Mouse (Mus musculus) forebrain, embryonic 15.5 days (tissue): ENCODE data around the gene Knstrn. TPM values are rescaled to one million over a fixed set of nuclear protein-coding genes. Genes with fewer than 3 reads are reported as not detected.

Experiments used
- ATAC-seq: fragments of 200-750 bp; cut with Nextera tagmentation; replicated peaks from 2 replicates; pipeline ENCODE4 v1.8.0; 2017; ENCODE audit warnings: mild to moderate bottlenecking, moderate TSS enrichment, moderate library complexity
- H3K27ac ChIP-seq: fragments of 300-500 bp; sonication (generic); replicated peaks from 2 replicates; pipeline ENCODE4 v1.5.1; 2015; ENCODE audit warnings: mild to moderate bottlenecking, inconsistent platforms
- H3K27me3 ChIP-seq: fragments of 300-500 bp; sonication (generic); 2 replicates; pipeline ENCODE4 v1.6.1; 2015; ENCODE audit warnings: inconsistent platforms
- H3K36me3 ChIP-seq: fragments of 300-500 bp; sonication (generic); 2 replicates; pipeline ENCODE4 v1.6.1; 2015; ENCODE audit warnings: mild to moderate bottlenecking, inconsistent platforms
- H3K4me1 ChIP-seq: fragments of 300-500 bp; sonication (generic); 2 replicates; pipeline ENCODE4 v1.6.1; 2015; ENCODE audit warnings: inconsistent platforms
- H3K4me2 ChIP-seq: fragments of 300-500 bp; sonication (generic); replicated peaks from 2 replicates; pipeline ENCODE4 v1.6.1; 2015; ENCODE audit warnings: mild to moderate bottlenecking, inconsistent platforms
- H3K4me3 ChIP-seq: fragments of 300-500 bp; sonication (generic); 2 replicates; pipeline ENCODE4 v1.5.1; 2015; ENCODE audit warnings: mild to moderate bottlenecking, inconsistent platforms
- H3K9ac ChIP-seq: fragments of 300-500 bp; sonication (generic); replicated peaks from 2 replicates; pipeline ENCODE4 v1.6.1; 2015; ENCODE audit warnings: mild to moderate bottlenecking, inconsistent platforms
- H3K9me3 ChIP-seq: fragments of 300-500 bp; sonication (generic); 2 replicates; pipeline ENCODE4 v1.6.1; 2016; ENCODE audit warnings: inconsistent platforms
- WGBS: fragments of 180-500 bp; shearing (Covaris S2); methylation state at CpG from one replicate; pipeline ENCODE4 v1.1.7; 2015; ENCODE audit warnings: mixed read lengths; 5-methylcytosine and 5-hydroxymethylcytosine counted together
- polyA plus RNA-seq: library from polyadenylated mRNA; unstranded; fragments of >200 nt; fragmentation: Nextera tagmentation; extraction: Ambion mirVana; gene quantifications from 2 replicates; pipeline ENCODE4 v1.2.1, GENCODE M21; 2015

Knstrn gene
- polyA plus RNA-seq, 1 experiment from 2014 or later = 59.0 TPM

DNA sequence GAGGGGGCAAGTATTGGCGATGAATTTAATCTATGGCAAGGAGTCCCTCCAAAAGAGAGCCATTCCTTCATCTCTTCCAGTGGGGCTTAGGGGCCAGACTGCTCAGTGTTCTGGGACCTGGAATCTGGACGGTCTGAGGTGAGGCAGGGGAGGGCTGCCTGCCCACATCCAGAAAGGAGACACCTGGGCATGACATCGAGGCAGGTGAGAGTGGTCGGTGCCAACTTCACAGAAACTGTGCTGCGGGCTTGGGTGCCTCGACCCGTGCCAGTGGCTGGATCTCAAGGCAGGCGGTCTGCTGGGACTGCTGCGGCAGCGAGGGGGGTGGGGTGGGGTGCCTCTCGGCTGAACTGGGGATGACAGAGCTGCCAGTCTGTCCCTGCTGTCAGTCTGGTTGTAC lies 84.0 kb downstream of the Knstrn start:
- peaks cover 35% of the 10 kb centered on the region for H3K4me1 ChIP-seq
- no peak for ATAC-seq
- H3K27me3 ChIP-seq = peaks cover 57% of the 10 kb centered on the region
- H3K27ac ChIP-seq = no peak overlapping the region
- 1% methylated on average over 11 of the region's 11 CpGs for WGBS
- H3K9ac ChIP-seq = no peak overlapping the region
- H3K36me3 ChIP-seq = no peaks in the 10 kb centered on the region
- no peak overlapping the region for H3K4me2 ChIP-seq
- H3K9me3 ChIP-seq = no peaks in the 10 kb centered on the region
- no peak overlapping the region for H3K4me3 ChIP-seq

- Histone ChIP-seq H3K4me3 (no peak overlapping the region), H3K9ac (no peak overlapping the region), H3K4me2 (no peak overlapping the region), H3K36me3 (no peaks in the 10 kb centered on the region), H3K9me3 (no peaks in the 10 kb centered on the region), H3K27ac (no peak overlapping the region), H3K4me1 (peaks cover 44% of the 10 kb centered on the region), H3K27me3 (peaks cover 53% of the 10 kb centered on the region)
- 6% methylated on average over 4 of the region's 4 CpGs for WGBS
- ATAC-seq = no peak
Observed at GRCm38 (mm10) chr2:118898771-118899170, 85.0 kb downstream of the Knstrn start.

- H3K4me2 ChIP-seq = no peak overlapping the region
- peaks cover 50% of the 10 kb centered on the region for H3K4me1 ChIP-seq
- ATAC-seq = no peak
- no peak overlapping the region for H3K27ac ChIP-seq
- H3K36me3 ChIP-seq = no peaks in the 10 kb centered on the region
- H3K9me3 ChIP-seq = no peaks in the 10 kb centered on the region
- WGBS = 11% methylated on average over 7 of the region's 7 CpGs
- peaks cover 53% of the 10 kb centered on the region for H3K27me3 ChIP-seq
- no peak overlapping the region for H3K4me3 ChIP-seq
- H3K9ac ChIP-seq = no peak overlapping the region
Observed at GRCm38 (mm10) chr2:118899306-118899705, 85.5 kb downstream of the Knstrn start.

DNA sequence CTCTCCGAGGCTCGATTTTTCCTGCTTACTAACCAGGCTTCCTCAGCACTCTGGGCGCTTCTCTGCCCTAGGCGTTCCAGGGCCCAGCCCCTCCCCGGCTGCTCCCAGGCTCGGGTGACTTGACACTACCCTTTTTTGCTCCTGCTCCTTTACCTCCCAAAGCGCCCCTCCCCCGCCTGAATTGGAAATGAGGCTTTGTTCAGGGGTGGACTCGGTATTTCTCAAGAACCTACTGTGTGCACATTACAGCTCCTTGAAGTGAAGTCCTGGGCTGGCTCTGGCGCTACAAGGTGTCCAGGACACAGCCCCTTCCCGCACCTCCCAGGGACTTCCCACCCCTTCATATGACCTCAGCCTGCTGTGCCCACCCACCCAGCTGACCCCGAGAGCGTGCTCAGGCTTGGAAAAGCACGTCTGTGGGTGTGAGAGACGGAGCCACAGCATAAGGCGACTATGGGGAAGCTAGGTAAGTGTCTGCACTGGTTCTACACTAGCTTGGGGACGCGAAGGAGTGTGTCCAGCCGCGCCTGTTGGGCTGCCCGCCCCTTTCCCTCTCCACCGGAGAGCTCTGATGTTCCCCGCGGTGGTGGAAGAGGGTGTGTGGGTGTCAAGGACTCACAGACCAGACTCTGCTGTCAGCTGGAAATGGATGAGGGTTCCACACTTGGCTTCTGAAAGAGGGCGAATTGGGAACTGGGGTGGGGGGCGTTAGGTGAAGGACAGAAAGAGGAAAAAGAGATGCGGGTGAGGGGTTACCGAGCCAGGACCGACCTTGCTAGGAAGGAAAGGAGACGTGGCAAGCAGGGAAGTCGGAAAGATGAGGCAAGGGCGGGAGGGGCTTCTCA lies 86.4 kb downstream of the Knstrn start, which contains the start of gene Bahd1:
Bahd1 (plus strand) TSS at position 397 of the 845 bp plus-strand sequence.
- under 1% methylated on average over 32 of the region's 32 CpGs for WGBS
- no peaks in the 10 kb centered on the region for H3K36me3 ChIP-seq
- H3K9me3 ChIP-seq = no peaks in the 10 kb centered on the region
- H3K4me3 ChIP-seq = peak within 1 kb of the TSS; percentile 99
- peak within 1 kb of the TSS; percentile 45 for H3K9ac ChIP-seq
- no peak for ATAC-seq
- H3K27ac ChIP-seq = 0 out of 2 replicates have a peak within 1 kb of the TSS, but pooled peaks have one; percentile 87
- H3K27me3 ChIP-seq = peaks cover 47% of the 10 kb centered on the region
- H3K4me2 ChIP-seq = peak within 1 kb of the TSS; percentile 99
- peaks cover 59% of the 10 kb centered on the region for H3K4me1 ChIP-seq

DNA sequence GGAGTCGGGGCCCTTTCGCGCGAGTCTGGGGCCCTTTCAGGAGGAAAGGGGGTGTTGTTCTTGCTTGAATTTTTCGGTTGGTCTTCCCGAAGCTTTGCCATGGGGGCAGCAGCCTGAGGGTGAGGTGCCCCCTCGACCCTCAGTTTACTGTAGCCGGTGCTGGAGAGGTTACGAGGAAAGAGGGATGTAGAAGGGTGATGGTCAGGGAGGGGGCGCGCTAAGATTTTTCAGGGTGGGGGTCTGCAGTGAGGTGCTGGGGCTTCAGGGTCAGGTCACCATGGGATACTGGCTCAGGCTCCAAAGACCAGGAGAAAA lies 87.0 kb downstream of the Knstrn start:
- H3K4me3 ChIP-seq = peak overlapping the region; percentile 99
- 0% methylated on average over 11 of the region's 11 CpGs for WGBS
- no peaks in the 10 kb centered on the region for H3K9me3 ChIP-seq
- H3K9ac ChIP-seq = peak overlapping the region; percentile 45
- peaks cover 41% of the 10 kb centered on the region for H3K27me3 ChIP-seq
- H3K4me2 ChIP-seq = peak overlapping the region; percentile 99
- H3K4me1 ChIP-seq = peaks cover 64% of the 10 kb centered on the region
- H3K36me3 ChIP-seq = no peaks in the 10 kb centered on the region
- H3K27ac ChIP-seq = no peak overlapping the region
- ATAC-seq = no peak; the same call in 1 of the 2 replicates

GRCm38 (mm10) chr2:118901175-118902031 lies 87.6 kb downstream of the Knstrn start:
- no peaks in the 10 kb centered on the region for H3K9me3 ChIP-seq
- H3K27ac ChIP-seq = peak overlapping the region; percentile 87
- H3K36me3 ChIP-seq = no peaks in the 10 kb centered on the region
- H3K4me3 ChIP-seq = peak overlapping the region; percentile 99
- peak overlapping the region; percentile 87 for H3K9ac ChIP-seq
- peak; percentile 91 for ATAC-seq
- peaks cover 65% of the 10 kb centered on the region for H3K4me1 ChIP-seq
- H3K27me3 ChIP-seq = peaks cover 35% of the 10 kb centered on the region
- H3K4me2 ChIP-seq = peak overlapping the region; percentile 99
- under 1% methylated on average over 79 of the region's 120 CpGs for WGBS

- Histone ChIP-seq H3K27me3 (peaks cover 26% of the 10 kb centered on the region), H3K9me3 (no peaks in the 10 kb centered on the region), H3K4me1 (peaks cover 56% of the 10 kb centered on the region), H3K4me2 (peak overlapping the region; percentile 99), H3K4me3 (peak overlapping the region; percentile 99), H3K27ac (peak overlapping the region; percentile 87), H3K36me3 (no peaks in the 10 kb centered on the region), H3K9ac (peak overlapping the region; percentile 87)
- under 1% methylated on average over 95 of the region's 106 CpGs for WGBS
- peak; percentile 19 for ATAC-seq
Observed at GRCm38 (mm10) chr2:118902051-118903025, 88.5 kb downstream of the Knstrn start.

- peak overlapping the region; percentile 99 for H3K4me3 ChIP-seq
- H3K4me2 ChIP-seq = peak overlapping the region; percentile 99
- no peak overlapping the region for H3K27ac ChIP-seq
- peak overlapping the region; percentile 87 for H3K9ac ChIP-seq
- peaks cover 48% of the 10 kb centered on the region for H3K4me1 ChIP-seq
- ATAC-seq = no peak
- 11% methylated on average over 10 of the region's 10 CpGs for WGBS
- no peaks in the 10 kb centered on the region for H3K9me3 ChIP-seq
- no peaks in the 10 kb centered on the region for H3K36me3 ChIP-seq
- peaks cover 17% of the 10 kb centered on the region for H3K27me3 ChIP-seq
Observed at GRCm38 (mm10) chr2:118903333-118903741, 89.5 kb downstream of the Knstrn start.

Other genes with a start within 250 kb of the Knstrn start
- gene Bub1b, start 215.8 kb upstream of the Knstrn start, polyA plus RNA-seq = 42.9 and 46.0 TPM in 2 replicates
- gene Pak6, start 150.7 kb upstream of the Knstrn start, polyA plus RNA-seq = 27.8 and 29.2 TPM in 2 replicates
- gene Ankrd63, start 110.0 kb upstream of the Knstrn start, polyA plus RNA-seq = 0.43 and 0.48 TPM in 2 replicates
- gene Plcb2, start 85.6 kb upstream of the Knstrn start, polyA plus RNA-seq = 0.63 and 0.69 TPM in 2 replicates
- gene Inafm2, start 68.2 kb upstream of the Knstrn start, polyA plus RNA-seq = 25.3 and 27.2 TPM in 2 replicates
- 1.3 and 1.6 TPM in 2 replicates for gene Ccdc9b, start 51.3 kb upstream of the Knstrn start, polyA plus RNA-seq
- not detected in 2 replicates for gene Phgr1, start 41.2 kb upstream of the Knstrn start, polyA plus RNA-seq
- gene Disp2, start 34.3 kb upstream of the Knstrn start, polyA plus RNA-seq = 24.2 and 25.8 TPM in 2 replicates
- gene Ivd, start 48.0 kb downstream of the Knstrn start, polyA plus RNA-seq = 54.2 and 62.1 TPM in 2 replicates
- gene Bahd1, start 86.4 kb downstream of the Knstrn start, polyA plus RNA-seq = 6.7 TPM in 2 replicates
- gene Chst14, start 112.5 kb downstream of the Knstrn start, polyA plus RNA-seq = 6.0 and 6.6 TPM in 2 replicates
- gene Ccdc32, start 215.4 kb downstream of the Knstrn start, polyA plus RNA-seq = 38.3 and 43.3 TPM in 2 replicates
- gene Rpusd2, start 220.8 kb downstream of the Knstrn start, polyA plus RNA-seq = 4.6 and 5.4 TPM in 2 replicates
- gene Knl1, start 233.1 kb downstream of the Knstrn start, polyA plus RNA-seq = 29.3 and 33.4 TPM in 2 replicates